Mouse (Mus musculus): Measurements from ENCODE around the gene Klhl33.
"Not testable (repeated sequence)": the region's sequence is repeated elsewhere in the genome, so short reads cannot be mapped to it uniquely, and the experiment has no call there.

- not testable (repeated sequence) for TF ChIP-seq GATA1, TAL1 (IDR thresholded peaks at IDR 0.05; ENCODE audit: low read length)
These were observed 32.3 kb downstream of the Klhl33 start for GRCm38 (mm10) chr14:50865005-50865404.

Data from erythroblast, embryonic 14.5 days (primary cell).